Mouse (Mus musculus) bone marrow, adult 2 months (tissue): ENCODE measurements at regions not wholly inside any gene's neighbourhood (a gene's known extent, or its start where the extent isn't known, plus 50 kb on each side); places are given as distances from the start of the nearest gene placed in this dataset.

Experiments used
- H3K27ac ChIP-seq: fragments of 200-500 bp; 2 replicates; pipeline ENCODE4 v1.5.1; 2012; ENCODE audit warnings: low read depth, mild to moderate bottlenecking, control low read depth, inconsistent platforms, low read length; ENCODE audit not compliant: control insufficient read depth, poor library complexity, insufficient read depth
- H3K4me1 ChIP-seq: fragments of 200-500 bp; 2 replicates; pipeline ENCODE4 v1.6.1; 2011; ENCODE audit warnings: low read length; ENCODE audit not compliant: control insufficient read depth, insufficient read depth
- H3K4me3 ChIP-seq: fragments of 200-500 bp; replicated peaks from 2 replicates; pipeline ENCODE3; 2011; ENCODE audit warnings: mild to moderate bottlenecking, low read depth, low read length, control low read depth; ENCODE audit not compliant: control insufficient read depth
- CTCF ChIP-seq: fragments of 200-500 bp; IDR thresholded peaks from 2 replicates; pipeline ENCODE4 v1.5.1; 2011; ENCODE audit warnings: low read length, control low read depth; ENCODE audit not compliant: control insufficient read depth, insufficient read depth
- POLR2A ChIP-seq: fragments of 200-500 bp; IDR thresholded peaks from 2 replicates; pipeline ENCODE4 v1.6.1; 2011; ENCODE audit warnings: low read depth, mild to moderate bottlenecking, control low read depth, low read length, borderline replicate concordance; ENCODE audit not compliant: control insufficient read depth
- WGBS: fragments of 180-500 bp; shearing (Covaris S2); methylation state at CpG from one replicate; pipeline ENCODE4 v1.1.7; 2018; 5-methylcytosine and 5-hydroxymethylcytosine counted together

DNA sequence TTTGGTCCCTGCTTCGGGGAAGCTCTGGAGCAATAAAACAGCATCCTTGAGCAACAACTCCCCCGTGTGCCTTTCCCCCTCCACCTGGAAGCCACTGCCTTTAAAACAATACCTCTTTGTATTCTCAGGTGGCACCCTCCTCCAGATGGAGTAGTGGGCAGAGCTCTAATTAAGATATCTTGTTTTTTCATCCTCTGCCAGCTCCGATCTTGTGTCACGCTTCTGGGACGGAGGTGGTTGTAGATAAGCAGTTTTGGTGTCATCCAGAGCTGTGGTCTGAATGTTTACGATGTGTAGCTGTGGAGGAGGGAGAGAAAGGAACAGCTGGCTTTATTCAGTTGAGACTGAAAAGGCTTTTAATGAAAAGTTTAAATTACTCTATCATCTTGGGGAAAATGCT, 572.3 kb downstream of the Adgrl2 start:
- Histone ChIP-seq H3K4me1 (no peaks in the 10 kb centered on the region; the same call in 1 of the 2 replicates), H3K27ac (no peak overlapping the region), H3K4me3 (no peak overlapping the region)
- WGBS, result 32% methylated on average over 6 of the region's 6 CpGs
- no peak for TF ChIP-seq CTCF
- no peak for TF ChIP-seq POLR2A

DNA sequence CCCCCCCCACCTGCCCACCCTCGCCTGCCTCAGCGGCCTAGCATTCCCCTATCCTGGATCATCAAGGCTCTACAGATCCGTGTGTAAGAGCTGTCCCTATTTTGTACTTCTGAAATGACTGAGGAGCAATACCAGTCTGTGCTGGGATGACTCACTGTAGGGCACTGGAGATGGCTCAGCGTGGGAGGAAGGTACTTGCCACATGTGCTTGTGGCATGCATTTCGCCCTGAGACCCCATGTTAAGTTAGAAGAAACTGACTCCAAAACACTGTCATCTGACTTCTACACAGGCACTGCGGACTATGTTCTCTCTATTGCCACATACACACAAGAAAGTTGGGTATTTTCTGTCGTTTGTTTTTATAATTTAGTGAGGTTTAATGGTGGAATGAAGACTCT, 574.9 kb downstream of the Adgrl2 start:
- WGBS, result 63% methylated on average over 7 of the region's 7 CpGs
- Histone ChIP-seq H3K27ac (no peak overlapping the region), H3K4me3 (no peak overlapping the region), H3K4me1 (no peaks in the 10 kb centered on the region; the same call in 1 of the 2 replicates)
- TF ChIP-seq CTCF (no peak), POLR2A (no peak)

GRCm38 (mm10) chr3:148413027-148413426, 577.3 kb downstream of the Adgrl2 start:
- Histone ChIP-seq H3K4me3 (no peak overlapping the region), H3K27ac (no peak overlapping the region), H3K4me1 (no peaks in the 10 kb centered on the region; the same call in 1 of the 2 replicates)
- no peak for TF ChIP-seq CTCF
- no peak for TF ChIP-seq POLR2A
- 24% methylated on average over 1 of the region's 1 CpGs for WGBS

GRCm38 (mm10) chr3:148412191-148412590, 578.2 kb downstream of the Adgrl2 start:
- TF ChIP-seq POLR2A (no peak), CTCF (no peak)
- WGBS, result 5% methylated on average over 1 of the region's 1 CpGs
- H3K4me1 ChIP-seq, result no peaks in the 10 kb centered on the region; the same call in 1 of the 2 replicates
- H3K27ac ChIP-seq, result no peak overlapping the region
- no peak overlapping the region for H3K4me3 ChIP-seq

- WGBS, result 70% methylated on average over 7 of the region's 7 CpGs
- no peak for TF ChIP-seq CTCF
- no peak for TF ChIP-seq POLR2A
- H3K27ac ChIP-seq, result no peak overlapping the region
- no peak overlapping the region for H3K4me3 ChIP-seq
- H3K4me1 ChIP-seq, result no peaks in the 10 kb centered on the region
Observed at GRCm38 (mm10) chr3:148398349-148398748, 592.0 kb downstream of the Adgrl2 start.

DNA sequence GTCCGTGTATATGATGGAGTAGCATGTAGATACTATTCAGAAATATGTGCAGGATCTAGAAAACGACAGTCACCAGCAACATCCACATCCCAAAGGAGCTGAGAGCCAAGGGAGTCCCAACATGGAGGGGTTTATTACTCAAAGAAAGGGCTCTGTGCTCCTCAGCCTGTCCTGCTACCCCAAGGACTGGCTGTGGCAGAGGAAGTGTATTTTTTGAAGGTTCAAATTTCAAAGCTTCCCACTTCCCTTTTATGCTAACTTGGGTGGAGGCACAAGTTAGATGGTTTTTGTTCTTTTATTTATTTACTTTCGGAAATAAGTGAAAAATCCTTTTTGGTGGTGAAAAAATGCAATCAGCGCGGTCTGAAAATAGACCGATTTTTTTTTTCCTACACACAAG, 602.8 kb downstream of the Adgrl2 start:
- Histone ChIP-seq H3K4me3 (no peak overlapping the region), H3K27ac (no peak overlapping the region), H3K4me1 (peaks cover 1% of the 10 kb centered on the region; the same call in 1 of the 2 replicates)
- 51% methylated on average over 6 of the region's 6 CpGs for WGBS
- TF ChIP-seq POLR2A (no peak), CTCF (no peak)

DNA sequence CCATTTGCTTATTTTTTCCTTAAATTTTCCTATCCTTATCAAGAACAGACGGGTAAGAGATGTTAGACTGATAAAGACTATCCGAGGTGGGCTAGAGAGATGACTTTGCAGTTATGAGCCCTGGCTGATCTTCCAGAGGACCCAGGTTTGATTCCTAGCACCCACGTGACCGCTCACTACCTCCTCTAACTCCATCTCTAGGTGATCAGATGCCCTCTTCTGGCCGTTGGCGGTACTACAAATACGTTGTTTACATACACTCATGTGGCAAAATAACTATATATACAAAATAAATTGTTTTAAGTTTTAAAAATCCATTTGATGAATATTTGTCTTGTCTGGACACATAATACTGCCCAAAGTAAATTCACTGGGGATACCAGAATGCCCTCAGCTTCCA, 604.6 kb downstream of the Adgrl2 start:
- H3K4me1 ChIP-seq, result peaks cover 1% of the 10 kb centered on the region; the same call in 1 of the 2 replicates
- 87% methylated on average over 7 of the region's 7 CpGs for WGBS
- H3K4me3 ChIP-seq, result no peak overlapping the region
- H3K27ac ChIP-seq, result no peak overlapping the region
- no peak for TF ChIP-seq CTCF
- TF ChIP-seq POLR2A, result no peak

DNA sequence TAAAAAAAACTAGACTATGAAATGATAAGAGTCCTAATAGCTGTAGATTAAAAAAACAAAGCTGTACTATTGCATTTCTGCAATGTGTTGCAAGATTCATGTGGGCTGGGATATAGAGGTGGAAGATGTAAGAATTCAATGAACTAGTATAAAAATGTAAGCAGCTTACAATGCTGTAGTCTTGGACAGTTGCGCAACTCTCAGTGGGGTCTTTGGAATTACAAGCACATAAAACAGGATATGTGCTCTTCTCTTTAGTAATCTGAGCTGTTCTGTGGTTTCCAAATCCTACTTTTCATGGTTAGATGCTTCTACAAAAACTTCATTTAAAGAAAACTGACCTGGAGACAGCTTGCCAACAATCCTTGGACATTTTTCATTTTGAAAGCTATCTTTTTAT, 609.3 kb downstream of the Adgrl2 start:
- Histone ChIP-seq H3K4me3 (no peak overlapping the region), H3K27ac (no peak overlapping the region), H3K4me1 (no peaks in the 10 kb centered on the region)
- 83% methylated on average over 1 of the region's 1 CpGs for WGBS
- no peak for TF ChIP-seq POLR2A
- no peak for TF ChIP-seq CTCF

DNA sequence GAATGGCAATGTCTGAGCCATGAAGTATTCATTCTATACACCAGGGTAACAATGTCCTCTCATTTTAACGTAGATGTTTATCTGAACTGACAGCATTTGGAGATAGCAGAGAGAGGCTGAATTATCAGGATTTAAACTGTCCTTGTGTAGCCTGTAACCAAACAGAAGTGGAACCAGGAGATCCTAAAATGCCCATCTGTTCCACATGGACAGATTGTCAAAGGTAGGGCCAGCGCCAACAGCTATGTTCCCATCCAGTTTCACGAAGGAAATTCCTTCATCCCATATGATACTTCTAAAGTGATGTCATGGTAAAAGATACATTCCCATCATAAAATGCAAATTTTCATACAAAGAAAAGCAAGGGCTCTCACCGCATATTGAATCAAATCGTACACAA, 627.0 kb downstream of the Adgrl2 start:
- WGBS, result 92% methylated on average over 5 of the region's 5 CpGs
- no peak for TF ChIP-seq CTCF
- no peak for TF ChIP-seq POLR2A
- Histone ChIP-seq H3K4me1 (no peaks in the 10 kb centered on the region), H3K27ac (no peak overlapping the region), H3K4me3 (no peak overlapping the region)
